Mouse (Mus musculus) layer of hippocampus, postnatal 36 days (tissue): Measurements from ENCODE around the gene Slfn9. TPM values are rescaled to one million over a fixed set of nuclear protein-coding genes. Genes with fewer than 3 reads are reported as not detected.
"Not testable (repeated sequence)": the region's sequence is repeated elsewhere in the genome, so short reads cannot be mapped to it uniquely, and the experiment has no call there.

Experiments used
- DNase-seq, 2 experiments: peaks; one replicate each; pipeline ENCODE4 v3.0.0; 2022
- microRNA-seq, 2 experiments: library from miRNA; unstranded; fragments of <30 nt; microRNA quantifications; one replicate each; pipeline ENCODE4 v1.2.0; 2021
- total RNA-seq, 2 experiments: library from RNA; stranded (reverse); gene quantifications; 2 replicates each; pipeline ENCODE4 v1.2.3; 2021

Gene Slfn9
- total RNA-seq, 2 experiments from 2014 or later = 0.25 to 0.40 TPM

DNA sequence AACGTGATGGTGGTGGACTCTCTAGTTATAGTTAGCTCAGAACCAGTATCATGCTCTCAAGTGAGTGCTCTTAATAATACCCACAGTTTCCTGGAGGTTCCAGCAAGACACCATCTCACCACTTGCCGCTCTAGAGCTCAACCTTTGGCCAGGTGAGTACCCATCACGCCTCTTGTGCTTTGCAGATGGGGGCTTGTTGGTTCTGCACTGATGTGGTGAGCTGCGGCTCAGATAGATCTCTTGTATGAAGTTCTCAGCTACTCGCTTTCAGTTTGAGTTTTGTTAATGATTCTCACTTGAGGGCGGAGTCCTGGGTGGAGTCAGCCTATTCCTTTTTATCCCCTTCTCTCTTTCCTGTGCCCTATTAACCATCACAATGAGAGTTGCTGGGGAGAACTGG lies 37.0 kb downstream of the Slfn9 start:
- no peak for DNase-seq

DNA sequence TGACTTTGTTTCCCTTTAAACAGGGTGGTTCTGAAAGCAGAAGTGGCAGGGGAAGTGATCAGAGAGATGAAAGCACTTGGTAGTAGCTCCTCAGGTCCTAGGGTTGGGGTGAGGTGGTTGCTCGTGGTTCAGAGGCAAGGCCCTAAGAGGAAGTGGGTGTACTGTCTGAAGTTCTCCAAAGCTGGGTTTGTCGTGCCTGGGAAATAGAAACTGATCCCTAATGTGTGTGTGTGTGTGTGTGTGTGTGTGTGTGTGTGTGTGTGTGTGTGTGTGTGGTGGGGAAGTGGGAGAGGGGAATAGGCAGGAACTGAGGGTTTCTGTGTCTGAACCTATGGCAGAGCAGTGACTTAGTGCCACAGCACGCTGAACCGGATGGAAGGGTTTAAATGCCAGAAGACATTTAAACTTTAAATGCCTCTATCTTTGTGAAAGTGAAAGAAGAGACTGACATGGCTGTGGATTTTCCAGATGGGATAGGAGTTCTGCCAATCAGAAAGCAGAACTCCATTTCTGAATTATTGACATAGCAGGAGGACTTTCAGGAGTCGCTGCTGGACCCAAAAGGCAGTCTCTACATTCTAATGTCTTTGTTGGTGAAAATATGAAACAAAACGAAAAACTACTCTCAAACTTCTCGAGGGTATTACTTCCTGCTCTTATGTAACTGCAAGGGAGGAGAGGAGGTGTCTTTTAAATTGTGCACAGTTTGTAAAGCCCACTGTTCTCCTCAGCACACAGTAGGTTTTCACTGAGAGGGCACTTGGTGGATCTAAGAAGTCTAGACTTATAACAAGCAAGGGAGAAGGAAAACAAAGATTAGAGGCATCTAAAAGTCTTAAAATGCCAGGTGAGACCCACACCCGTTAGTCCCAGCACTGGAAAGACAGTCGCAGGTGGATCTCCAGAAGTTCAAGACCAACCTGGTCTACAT lies 38.8 kb downstream of the Slfn9 start:
- no peak for DNase-seq

DNA sequence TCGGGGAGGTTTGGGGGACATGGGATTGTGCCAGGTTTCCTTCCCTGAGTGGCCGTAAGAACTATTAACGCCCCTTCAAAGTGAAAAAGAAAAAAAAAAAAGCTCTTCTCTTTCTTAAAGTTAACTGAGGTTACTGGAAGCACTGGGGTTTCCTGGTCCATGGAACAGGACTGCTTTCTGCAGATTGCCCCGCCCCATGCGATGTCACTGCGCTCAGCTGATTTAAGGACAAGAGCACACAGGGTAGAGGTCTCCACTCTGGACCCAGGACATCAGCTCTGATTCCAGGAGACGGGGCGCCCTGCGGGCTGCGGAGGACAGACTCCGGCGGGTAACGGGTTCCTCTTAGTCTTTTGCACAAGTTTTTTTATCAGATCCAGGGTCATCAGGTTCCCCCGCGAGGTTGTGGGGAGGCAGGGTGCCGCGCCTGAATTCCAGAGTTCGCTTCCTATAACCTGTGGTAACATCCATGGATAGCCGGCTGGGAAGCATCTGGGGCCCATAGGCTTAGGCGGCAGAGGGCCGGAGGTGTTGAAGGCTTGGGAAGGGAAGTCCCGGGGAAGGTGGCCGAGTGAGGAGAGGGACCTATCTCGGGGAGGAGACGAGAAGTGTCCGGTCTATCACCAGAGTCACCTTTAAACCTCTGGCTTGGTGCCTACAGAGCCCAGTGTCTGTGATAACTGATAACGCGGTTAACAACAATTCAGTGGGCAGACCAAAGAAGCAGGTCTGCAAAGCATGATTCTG lies 39.6 kb downstream of the Slfn9 start:
- DNase-seq = no peak

DNA sequence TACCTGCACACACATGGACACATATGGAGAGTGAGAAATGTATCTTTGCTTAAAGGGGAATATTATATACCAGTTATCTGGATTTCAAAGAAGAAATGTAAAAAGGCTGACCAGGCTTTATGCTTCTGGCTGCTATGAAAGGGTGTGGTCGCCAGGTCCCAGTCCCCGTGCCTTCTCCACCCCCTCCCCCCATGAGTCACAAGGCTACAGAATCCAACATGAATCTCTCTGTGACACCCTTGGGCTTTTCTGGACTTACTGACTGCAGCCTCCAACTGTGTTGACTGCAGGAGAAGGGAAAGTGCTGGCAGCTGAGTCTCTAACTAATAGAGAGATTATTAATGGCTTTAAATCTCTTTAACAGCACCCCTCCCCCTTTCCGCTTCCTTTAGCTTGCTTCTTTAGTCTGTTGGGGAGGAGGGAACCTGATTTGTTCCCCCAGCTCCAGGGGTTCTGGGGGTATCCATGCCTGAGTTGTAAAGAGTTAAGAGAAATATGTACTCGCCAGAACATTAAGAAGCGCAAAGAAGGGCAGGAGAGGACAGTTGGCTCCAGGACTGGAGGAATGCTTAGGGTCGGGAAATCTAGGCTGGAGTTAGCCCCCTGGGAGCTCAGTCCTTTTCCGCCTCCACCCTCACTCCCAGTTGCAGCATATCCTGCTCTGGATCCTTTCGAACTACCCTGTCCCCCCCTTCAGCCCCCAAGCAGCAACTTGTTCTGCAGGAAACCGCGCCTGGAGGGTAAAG lies 40.7 kb downstream of the Slfn9 start, which contains the start of gene Slfn5:
TSS of gene Slfn5 (plus strand) at position 614 of the 746 bp plus-strand sequence.
- DNase-seq = no peak

DNA sequence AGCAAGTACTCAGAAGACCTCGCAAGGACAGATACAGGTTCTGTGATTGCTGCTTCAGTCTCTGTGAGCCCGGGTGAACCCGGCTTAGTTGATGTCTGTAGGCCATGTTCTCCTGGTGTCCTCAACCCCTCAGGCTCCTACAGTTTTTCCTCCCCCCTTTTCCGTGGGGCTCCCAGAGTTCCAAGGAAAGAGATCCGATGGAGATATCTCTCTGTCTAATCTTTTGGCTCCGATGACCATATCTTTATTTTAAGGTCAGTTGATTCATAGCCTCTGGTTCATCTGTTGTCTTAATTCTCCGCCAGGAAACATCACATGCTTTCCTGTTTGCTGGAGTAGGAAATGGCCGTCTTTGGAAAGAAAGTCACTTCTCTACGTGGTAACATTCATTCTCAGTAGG lies 42.6 kb downstream of the Slfn9 start:
- no peak for DNase-seq

DNA sequence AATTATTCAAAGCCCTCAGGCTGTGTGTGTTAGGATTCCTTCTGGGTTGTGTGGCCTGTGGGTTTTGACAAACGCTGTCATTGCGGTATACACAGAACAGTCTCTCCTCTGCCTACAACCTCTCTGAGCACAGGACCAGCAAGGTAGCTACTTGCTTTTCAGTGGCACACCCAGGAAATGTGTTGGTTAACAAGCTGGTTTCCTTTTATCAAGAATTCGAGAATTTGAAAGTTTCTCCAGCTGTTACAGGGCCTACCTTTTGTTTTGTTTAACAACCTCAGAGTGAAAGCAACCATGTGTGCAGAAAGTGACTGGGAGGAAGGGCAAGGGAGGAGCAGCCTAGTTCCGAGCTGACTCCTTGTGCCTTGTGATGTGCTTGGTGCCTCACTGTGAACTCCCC lies 44.2 kb downstream of the Slfn9 start:
- DNase-seq = no peak

DNA sequence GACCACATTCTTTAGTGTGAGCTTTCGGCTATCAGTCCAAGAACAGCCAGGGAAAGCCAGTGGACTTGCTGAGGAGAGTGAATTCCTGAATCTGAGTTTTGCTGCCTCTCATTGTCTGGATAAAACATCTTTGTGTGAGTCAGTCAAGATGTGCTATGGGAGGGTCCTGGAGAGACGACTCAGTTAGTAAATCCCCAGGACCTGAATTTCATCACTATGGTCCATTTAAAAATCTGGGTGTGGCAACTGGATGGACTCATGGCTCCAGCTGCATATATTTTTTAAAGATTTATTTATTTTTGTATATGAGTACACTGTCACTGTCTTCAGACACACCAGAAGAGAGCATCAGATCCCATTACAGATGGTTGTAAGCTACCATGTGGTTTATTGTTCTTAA lies 46.0 kb downstream of the Slfn9 start:
- no peak for DNase-seq

DNA sequence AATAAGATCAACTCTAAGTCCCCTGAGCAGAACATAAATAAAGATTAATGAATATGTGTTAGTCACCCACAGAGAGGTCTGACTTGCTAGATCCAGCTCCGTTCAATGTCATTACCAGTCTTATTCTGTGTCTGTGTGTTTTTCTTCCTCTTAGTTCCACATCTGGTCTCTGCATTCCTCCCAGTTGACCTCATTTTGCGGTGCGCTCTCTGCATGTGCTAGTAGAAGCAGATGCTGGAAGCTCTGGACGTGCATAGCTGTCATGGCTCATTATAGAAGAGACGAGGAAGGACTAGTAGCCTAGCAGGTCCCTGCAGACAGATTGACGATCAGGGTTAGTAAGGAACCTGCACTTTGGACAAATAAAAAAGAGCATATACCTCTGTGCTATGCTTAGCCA lies 48.3 kb downstream of the Slfn9 start:
- no peak for DNase-seq

DNA sequence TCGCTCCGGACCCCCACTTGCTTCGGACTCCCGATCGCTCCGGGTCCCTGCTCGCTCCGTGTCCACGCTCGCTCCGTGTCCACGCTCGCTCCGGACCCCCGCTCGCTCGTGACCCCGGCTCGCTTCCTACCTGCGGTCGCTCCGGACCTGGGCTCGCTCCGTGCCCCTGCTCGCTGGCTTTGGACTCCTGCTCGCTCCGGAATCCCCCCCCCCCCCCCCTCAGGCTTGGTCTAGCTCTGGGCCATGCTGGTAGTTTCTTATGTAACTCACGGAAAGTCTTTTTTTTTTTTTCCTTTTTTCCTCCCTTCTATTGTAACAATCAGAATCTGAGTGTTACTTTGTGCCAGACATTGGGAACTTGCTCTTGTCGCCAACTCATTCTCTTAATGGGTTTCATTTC lies 58.4 kb downstream of the Slfn9 start:
- DNase-seq = no peak

DNA sequence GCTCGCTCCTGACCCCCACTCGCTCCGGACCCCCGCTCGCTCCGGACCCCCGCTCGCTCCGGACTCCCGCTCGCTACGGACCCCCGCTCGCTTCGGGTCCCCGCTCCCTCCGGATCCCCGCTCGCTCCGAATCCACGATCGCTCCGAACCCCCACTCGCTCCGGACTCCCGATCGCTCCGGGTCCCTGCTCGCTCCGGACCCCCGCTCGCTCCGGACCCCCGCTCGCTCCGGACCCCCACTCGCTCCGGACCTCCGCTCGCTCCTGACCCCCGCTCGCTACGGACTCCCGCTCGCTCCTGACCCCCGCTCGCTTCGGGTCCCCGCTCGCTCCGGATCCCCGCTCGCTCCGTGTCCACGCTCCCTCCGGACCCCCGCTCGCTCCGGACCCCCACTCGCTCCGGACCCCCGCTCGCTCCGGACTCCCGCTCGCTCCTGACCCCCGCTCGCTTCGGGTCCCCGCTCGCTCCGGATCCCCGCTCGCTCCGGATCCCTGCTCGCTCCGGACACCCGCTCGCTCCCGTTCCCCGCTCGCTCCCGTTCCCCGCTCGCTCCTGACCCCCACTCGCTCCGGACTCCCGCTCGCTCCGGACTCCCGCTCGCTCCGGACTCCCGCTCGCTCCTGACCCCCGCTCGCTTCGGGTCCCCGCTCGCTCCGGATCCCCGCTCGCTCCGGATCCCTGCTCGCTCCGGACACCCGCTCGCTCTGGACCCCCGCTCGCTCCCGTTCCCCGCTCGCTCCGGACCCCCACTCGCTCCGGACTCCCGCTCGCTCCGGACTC lies 59.8 kb downstream of the Slfn9 start:
- not testable (repeated sequence) for DNase-seq

DNA sequence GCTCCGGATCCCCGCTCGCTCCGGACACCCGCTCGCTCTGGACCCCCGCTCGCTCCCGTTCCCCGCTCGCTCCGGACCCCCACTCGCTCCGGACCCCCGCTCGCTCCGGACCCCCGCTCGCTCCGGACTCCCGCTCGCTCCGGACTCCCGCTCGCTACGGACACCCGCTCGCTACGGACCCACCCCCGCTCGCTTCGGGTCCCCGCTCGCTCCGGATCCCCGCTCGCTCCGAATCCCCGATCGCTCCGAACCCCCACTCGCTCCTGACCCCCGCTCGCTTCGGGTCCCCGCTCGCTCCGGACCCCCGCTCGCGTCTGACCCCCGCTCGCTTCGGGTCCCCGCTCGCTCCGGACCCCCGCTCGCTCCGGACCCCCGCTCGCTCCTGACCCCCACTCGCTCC lies 60.5 kb downstream of the Slfn9 start:
- not testable (repeated sequence) for DNase-seq

DNA sequence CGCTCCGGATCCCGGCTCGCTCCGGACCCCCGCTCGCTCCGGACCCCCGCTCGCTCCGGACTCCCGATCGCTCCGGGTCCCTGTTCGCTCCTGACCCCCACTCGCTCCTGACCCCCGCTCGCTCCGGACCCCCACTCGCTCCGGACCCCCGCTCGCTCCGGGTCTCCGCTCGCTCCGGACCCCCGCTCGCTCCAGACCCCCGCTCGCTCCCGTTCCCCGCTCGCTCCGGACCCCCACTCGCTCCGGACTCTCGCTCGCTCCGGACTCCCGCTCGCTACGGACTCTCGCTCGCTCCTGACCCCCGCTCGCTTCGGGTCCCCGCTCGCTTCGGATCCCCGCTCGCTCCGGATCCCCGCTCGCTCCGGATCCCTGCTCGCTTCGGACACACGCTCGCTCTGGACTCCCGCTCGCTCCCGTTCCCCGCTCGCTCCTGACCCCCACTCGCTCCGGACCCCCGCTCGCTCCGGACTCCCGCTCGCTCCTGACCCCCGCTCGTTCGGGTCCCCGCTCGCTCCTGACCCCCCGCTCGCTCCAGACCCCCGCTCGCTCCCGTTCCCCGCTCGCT lies 61.2 kb downstream of the Slfn9 start:
- not testable (repeated sequence) for DNase-seq

DNA sequence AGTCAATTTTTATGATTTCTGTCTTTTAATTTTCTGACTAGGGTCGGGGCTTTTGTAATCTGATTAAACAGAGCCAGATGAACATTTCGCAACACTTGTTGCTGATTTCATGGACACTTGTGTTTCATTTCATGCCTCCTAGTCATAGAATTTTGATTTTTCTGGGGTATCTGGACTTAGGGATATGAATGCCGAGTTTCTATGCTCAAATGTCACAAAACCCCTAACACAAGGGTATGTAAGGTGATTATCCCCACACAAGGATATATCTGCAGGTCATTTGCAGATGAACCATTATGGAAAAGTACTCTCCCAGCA lies 62.0 kb downstream of the Slfn9 start:
- no peak for DNase-seq

DNA sequence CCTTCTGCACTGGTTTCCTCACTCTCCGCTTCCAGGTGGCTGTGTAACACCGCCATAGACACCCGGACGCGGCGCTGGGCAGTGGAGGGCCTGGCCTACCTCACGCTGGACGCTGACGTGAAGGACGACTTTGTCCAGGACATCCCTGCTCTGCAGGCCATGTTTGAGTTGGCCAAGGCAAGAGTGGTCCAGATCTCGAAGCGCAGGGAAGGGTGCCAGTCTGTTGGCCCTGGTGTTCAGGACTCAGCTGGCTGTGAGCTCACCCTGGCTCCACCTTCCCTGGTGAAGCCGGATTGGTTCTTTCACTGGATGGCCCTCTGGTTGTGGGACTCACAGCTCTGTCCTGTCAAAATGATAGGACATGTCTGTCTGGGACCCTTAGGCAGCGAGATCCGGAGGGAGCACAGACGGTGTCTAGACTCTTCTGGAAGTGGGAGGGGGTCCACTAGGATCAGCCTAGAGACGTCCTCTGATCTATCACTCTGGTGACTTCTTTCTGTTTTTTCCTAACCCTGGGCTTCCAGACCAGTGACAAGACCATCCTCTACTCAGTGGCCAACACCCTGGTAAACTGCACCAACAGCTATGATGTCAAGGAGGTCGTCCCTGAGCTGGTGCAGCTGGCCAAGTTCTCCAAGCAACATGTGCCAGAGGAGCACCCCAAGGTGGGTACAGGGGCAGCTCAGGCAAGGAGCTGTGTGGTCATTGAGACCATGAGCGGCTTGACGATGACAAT lies 62.6 kb downstream of the Slfn9 start:
- DNase-seq = no peak

Small RNAs within 50 kb of the gene (microRNA-seq; reads per million reads assigned to microRNA genes)
- gene Gm27598 (0 reads per million in 2 experiments), gene Mir7679 (0 reads per million in 2 experiments)

Other genes starting within 250 kb of the Slfn9 start
- under 1 TPM in 1 of 2 experiments, not detected in 1; 0.20 TPM for gene Cct6b, start 227.5 kb downstream of the Slfn9 start, total RNA-seq
- gene Zfp830, start 227.5 kb downstream of the Slfn9 start, total RNA-seq = 10 to 100 TPM; 15.9 to 17.4 TPM
- 10 to 100 TPM; 23.6 to 26.3 TPM for gene Lig3, start 210.7 kb downstream of the Slfn9 start, total RNA-seq
- gene Rffl, start 120.6 kb downstream of the Slfn9 start, total RNA-seq = 10 to 100 TPM; 10.7 to 11.7 TPM
- gene Rad51d, start 101.2 kb downstream of the Slfn9 start, total RNA-seq = 10 to 100 TPM; 14.1 to 15.7 TPM
- gene Fndc8, start 99.7 kb downstream of the Slfn9 start, total RNA-seq = not detected
- gene Nle1, start 83.4 kb downstream of the Slfn9 start, total RNA-seq = 10 to 100 TPM; 44.6 to 49.0 TPM
- gene Unc45b, start 81.3 kb downstream of the Slfn9 start, total RNA-seq = 1 to 10 TPM; 1.6 to 2.3 TPM
- 1 to 10 TPM; 3.5 to 4.6 TPM for gene Slfn5, start 40.5 kb downstream of the Slfn9 start, total RNA-seq
- under 1 TPM; 0.32 to 0.68 TPM for gene Slfn8, start 29.0 kb upstream of the Slfn9 start, total RNA-seq
- under 1 TPM; 0.60 to 0.83 TPM for gene Slfn2, start 73.3 kb upstream of the Slfn9 start, total RNA-seq
- not detected for gene Slfn1, start 125.0 kb upstream of the Slfn9 start, total RNA-seq
- under 1 TPM in 1 of 2 experiments, not detected in 1; 0.13 TPM for gene Slfn4, start 183.4 kb upstream of the Slfn9 start, total RNA-seq
- gene Slfn3, start 199.5 kb upstream of the Slfn9 start, total RNA-seq = under 1 TPM; 0.38 to 0.45 TPM